Mouse (Mus musculus): ENCODE data around the gene Skiv2l. TPM values are rescaled to one million over a fixed set of nuclear protein-coding genes. Genes with fewer than 3 reads are reported as not detected.

Gene Skiv2l
- polyA plus RNA-seq, 1 experiment = 15.1 TPM

DNA sequence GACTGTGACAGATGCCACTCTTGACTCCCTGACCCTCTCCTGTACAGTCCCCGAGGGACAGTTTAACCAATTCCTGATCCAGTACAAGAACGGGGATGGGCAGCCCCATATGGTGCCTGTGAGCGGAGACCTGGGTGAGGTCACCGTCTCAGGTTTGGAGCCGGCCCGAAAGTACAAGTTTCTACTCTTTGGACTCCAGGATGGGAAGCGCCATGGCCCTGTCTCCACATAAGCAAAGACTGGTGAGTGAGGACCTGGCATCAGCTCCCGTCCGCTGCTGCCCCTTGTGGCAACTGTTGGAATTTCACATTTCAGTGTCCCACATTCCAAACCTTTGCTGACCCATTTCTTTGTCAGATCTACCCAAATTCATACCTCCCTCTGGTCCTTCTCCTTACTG is 54.4 kb downstream of the Skiv2l start:
- H3K4me3 ChIP-seq (ENCODE audit: insufficient read depth, low read depth, low read length) = no peak overlapping the region
- no peaks in the 10 kb centered on the region for H3K4me1 ChIP-seq (ENCODE audit: control insufficient read depth, insufficient read depth, insufficient read length, low read length)
- no peak overlapping the region for H3K27ac ChIP-seq (replicated peaks; ENCODE audit: low read depth, low read length)

DNA sequence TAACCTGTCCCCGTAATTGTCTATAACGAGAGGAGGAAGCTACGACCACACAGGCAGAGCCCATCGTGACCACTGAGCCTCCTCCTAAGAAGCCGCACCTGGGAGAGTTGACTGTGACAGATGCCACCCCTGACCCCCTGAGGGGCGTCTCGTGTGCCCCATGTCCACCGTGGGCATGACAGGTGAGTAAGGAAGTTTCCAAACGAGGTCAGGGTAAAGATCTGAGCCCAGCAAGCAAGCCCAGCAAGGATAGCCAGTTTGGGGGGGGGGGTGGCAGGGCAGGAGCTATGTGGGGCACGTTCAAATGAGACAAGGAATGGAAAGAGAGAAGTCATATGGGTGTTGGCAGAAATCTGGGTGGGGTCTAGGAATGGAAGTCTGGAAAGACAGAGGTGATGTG is 55.0 kb downstream of the Skiv2l start:
- H3K4me3 ChIP-seq (ENCODE audit: insufficient read depth, low read depth, low read length) = no peak overlapping the region
- no peak overlapping the region for H3K27ac ChIP-seq (replicated peaks; ENCODE audit: low read depth, low read length)
- H3K4me1 ChIP-seq (ENCODE audit: control insufficient read depth, insufficient read depth, insufficient read length, low read length) = no peaks in the 10 kb centered on the region

Other genes starting within 250 kb of the Skiv2l start
- 104 and 110 TPM in 2 replicates for gene Rnf5, start 246.5 kb downstream of the Skiv2l start, polyA plus RNA-seq (2012; ENCODE audit: insufficient read depth, insufficient read length, missing spikeins)
- gene Agpat1, start 245.9 kb downstream of the Skiv2l start, polyA plus RNA-seq (2012; ENCODE audit: insufficient read depth, insufficient read length, missing spikeins) = 89.0 and 120 TPM in 2 replicates
- 1.4 TPM in 1 of 2 replicates, not detected in the other for gene Egfl8, start 234.2 kb downstream of the Skiv2l start, polyA plus RNA-seq (2012; ENCODE audit: insufficient read depth, insufficient read length, missing spikeins)
- gene Ppt2, start 221.7 kb downstream of the Skiv2l start, polyA plus RNA-seq (2012; ENCODE audit: insufficient read depth, insufficient read length, missing spikeins) = 30.2 and 32.3 TPM in 2 replicates
- gene Prrt1, start 220.7 kb downstream of the Skiv2l start, polyA plus RNA-seq (2012; ENCODE audit: insufficient read depth, insufficient read length, missing spikeins) = not detected in 2 replicates
- gene Fkbpl, start 205.4 kb downstream of the Skiv2l start, polyA plus RNA-seq (2012; ENCODE audit: insufficient read depth, insufficient read length, missing spikeins) = 11.1 and 26.4 TPM in 2 replicates
- 16.2 and 17.1 TPM in 2 replicates for gene Atf6b, start 203.1 kb downstream of the Skiv2l start, polyA plus RNA-seq (2012; ENCODE audit: insufficient read depth, insufficient read length, missing spikeins)
- gene Tnxb, start 179.7 kb downstream of the Skiv2l start, polyA plus RNA-seq (2012; ENCODE audit: insufficient read depth, insufficient read length, missing spikeins) = 9.7 and 10.1 TPM in 2 replicates
- 17.7 and 28.0 TPM in 2 replicates for gene C4b, start 106.3 kb downstream of the Skiv2l start, polyA plus RNA-seq (2012; ENCODE audit: insufficient read depth, insufficient read length, missing spikeins)
- not detected in 2 replicates for gene Cyp21a1, start 45.6 kb downstream of the Skiv2l start, polyA plus RNA-seq (2012; ENCODE audit: insufficient read depth, insufficient read length, missing spikeins)
- 18.5 and 20.3 TPM in 2 replicates for gene Stk19, start 13.3 kb downstream of the Skiv2l start, polyA plus RNA-seq (2012; ENCODE audit: insufficient read depth, insufficient read length, missing spikeins)
- gene Dxo, start 13.2 kb downstream of the Skiv2l start, polyA plus RNA-seq (2012; ENCODE audit: insufficient read depth, insufficient read length, missing spikeins) = 15.3 and 17.2 TPM in 2 replicates
- 25.0 and 41.5 TPM in 2 replicates for gene Nelfe, start 181 bp upstream of the Skiv2l start, polyA plus RNA-seq (2012; ENCODE audit: insufficient read depth, insufficient read length, missing spikeins)
- 29.3 and 35.1 TPM in 2 replicates for gene Cfb, start 12.3 kb upstream of the Skiv2l start, polyA plus RNA-seq (2012; ENCODE audit: insufficient read depth, insufficient read length, missing spikeins)
- gene Zbtb12, start 29.3 kb upstream of the Skiv2l start, polyA plus RNA-seq (2012; ENCODE audit: insufficient read depth, insufficient read length, missing spikeins) = 3.0 and 3.3 TPM in 2 replicates
- not detected in 2 replicates for gene Gm20547, start 31.8 kb upstream of the Skiv2l start, polyA plus RNA-seq (2012; ENCODE audit: insufficient read depth, insufficient read length, missing spikeins)
- 6.0 and 12.4 TPM in 2 replicates for gene C2, start 48.1 kb upstream of the Skiv2l start, polyA plus RNA-seq (2012; ENCODE audit: insufficient read depth, insufficient read length, missing spikeins)
- gene Ehmt2, start 48.3 kb upstream of the Skiv2l start, polyA plus RNA-seq (2012; ENCODE audit: insufficient read depth, insufficient read length, missing spikeins) = 27.4 and 30.6 TPM in 2 replicates
- not detected in 2 replicates for gene Slc44a4, start 64.3 kb upstream of the Skiv2l start, polyA plus RNA-seq (2012; ENCODE audit: insufficient read depth, insufficient read length, missing spikeins)
- gene Neu1, start 81.0 kb upstream of the Skiv2l start, polyA plus RNA-seq (2012; ENCODE audit: insufficient read depth, insufficient read length, missing spikeins) = 9.1 and 10.2 TPM in 2 replicates
- gene Hspa1b, start 109.0 kb upstream of the Skiv2l start, polyA plus RNA-seq (2012; ENCODE audit: insufficient read depth, insufficient read length, missing spikeins) = 5.2 and 26.8 TPM in 2 replicates
- not detected in 2 replicates for gene Gm20481, start 119.7 kb upstream of the Skiv2l start, polyA plus RNA-seq (2012; ENCODE audit: insufficient read depth, insufficient read length, missing spikeins)
- gene Hspa1a, start 121.9 kb upstream of the Skiv2l start, polyA plus RNA-seq (2012; ENCODE audit: insufficient read depth, insufficient read length, missing spikeins) = 6.3 and 18.9 TPM in 2 replicates
- gene Hspa1l, start 122.5 kb upstream of the Skiv2l start, polyA plus RNA-seq (2012; ENCODE audit: insufficient read depth, insufficient read length, missing spikeins) = 0.48 and 0.71 TPM in 2 replicates
- 22.4 and 29.8 TPM in 2 replicates for gene Lsm2, start 131.7 kb upstream of the Skiv2l start, polyA plus RNA-seq (2012; ENCODE audit: insufficient read depth, insufficient read length, missing spikeins)
- gene Vars, start 150.8 kb upstream of the Skiv2l start, polyA plus RNA-seq (2012; ENCODE audit: insufficient read depth, insufficient read length, missing spikeins) = 12.7 and 14.2 TPM in 2 replicates
- not detected in 2 replicates for gene Vwa7, start 166.4 kb upstream of the Skiv2l start, polyA plus RNA-seq (2012; ENCODE audit: insufficient read depth, insufficient read length, missing spikeins)
- not detected in 2 replicates for gene Sapcd1, start 177.8 kb upstream of the Skiv2l start, polyA plus RNA-seq (2012; ENCODE audit: insufficient read depth, insufficient read length, missing spikeins)
- gene Msh5, start 196.5 kb upstream of the Skiv2l start, polyA plus RNA-seq (2012; ENCODE audit: insufficient read depth, insufficient read length, missing spikeins) = not detected in 2 replicates
- gene Clic1, start 199.8 kb upstream of the Skiv2l start, polyA plus RNA-seq (2012; ENCODE audit: insufficient read depth, insufficient read length, missing spikeins) = 13.6 and 16.8 TPM in 2 replicates
- gene Ddah2, start 208.8 kb upstream of the Skiv2l start, polyA plus RNA-seq (2012; ENCODE audit: insufficient read depth, insufficient read length, missing spikeins) = 9.4 and 11.6 TPM in 2 replicates
- not detected in 2 replicates for gene Ly6g6c, start 215.2 kb upstream of the Skiv2l start, polyA plus RNA-seq (2012; ENCODE audit: insufficient read depth, insufficient read length, missing spikeins)
- gene Mpig6b, start 216.0 kb upstream of the Skiv2l start, polyA plus RNA-seq (2012; ENCODE audit: insufficient read depth, insufficient read length, missing spikeins) = not detected in 2 replicates
- not detected in 2 replicates for gene Ly6g6e, start 226.7 kb upstream of the Skiv2l start, polyA plus RNA-seq (2012; ENCODE audit: insufficient read depth, insufficient read length, missing spikeins)
- gene Ly6g6d, start 227.9 kb upstream of the Skiv2l start, polyA plus RNA-seq (2012; ENCODE audit: insufficient read depth, insufficient read length, missing spikeins) = 3.0 TPM in 1 of 2 replicates, not detected in the other
- not detected in 2 replicates for gene Ly6g6f, start 235.4 kb upstream of the Skiv2l start, polyA plus RNA-seq (2012; ENCODE audit: insufficient read depth, insufficient read length, missing spikeins)
- gene Abhd16a, start 239.1 kb upstream of the Skiv2l start, polyA plus RNA-seq (2012; ENCODE audit: insufficient read depth, insufficient read length, missing spikeins) = 43.3 and 44.8 TPM in 2 replicates